Mouse (Mus musculus) testis, adult 2 months (tissue): ENCODE results near the gene Pi4kb.

ENCODE experiments used
- CTCF ChIP-seq: fragments of 200-500 bp; IDR thresholded peaks from 2 replicates; pipeline ENCODE4 v1.5.1; 2012; ENCODE audit warnings: low read depth, mild to moderate bottlenecking, inconsistent platforms, low read length, moderate library complexity; ENCODE audit not compliant: control insufficient read depth, insufficient read depth, insufficient replicate concordance
- POLR2A ChIP-seq: fragments of 200-500 bp; IDR thresholded peaks from 2 replicates; pipeline ENCODE4 v1.6.1; 2012; ENCODE audit warnings: low read depth, mild to moderate bottlenecking, inconsistent platforms, low read length, moderate library complexity; ENCODE audit not compliant: control insufficient read depth

DNA sequence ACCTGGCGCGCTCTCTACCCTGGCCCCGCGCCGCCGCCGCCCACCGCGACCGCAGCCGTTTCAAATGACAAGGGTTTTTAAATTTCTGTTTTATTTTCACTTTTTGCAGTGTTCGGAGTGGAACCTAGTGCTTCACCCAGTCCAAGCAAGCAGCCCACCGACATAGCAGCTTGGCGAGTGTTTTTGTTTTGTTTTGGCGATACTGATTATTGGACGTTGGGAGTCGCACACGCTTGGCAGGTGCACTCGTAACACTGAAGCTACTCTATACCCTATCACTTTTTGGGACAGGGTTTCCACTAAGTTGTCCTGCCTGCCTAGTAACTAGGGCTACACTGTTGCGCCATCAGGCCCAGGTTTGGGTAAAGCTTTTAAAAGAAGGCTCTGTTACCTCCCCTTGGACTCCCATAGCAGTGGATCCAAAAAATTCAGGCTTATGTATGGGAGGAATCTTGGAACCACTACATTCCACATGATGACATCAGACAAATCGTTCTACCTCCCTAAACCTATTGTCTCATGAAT lies 42.1 kb downstream of the Pi4kb start:
- TF ChIP-seq POLR2A (no peak), CTCF (no peak)
